Mouse (Mus musculus): ENCODE measurements at regions not wholly inside any gene's neighbourhood (a gene's known extent, or its start where the extent isn't known, plus 50 kb on each side); places are given as distances from the start of the nearest gene placed in this dataset.

- no peak for TF ChIP-seq CTCF (IDR thresholded peaks at IDR 0.05; ENCODE audit: low read depth)
- TF ChIP-seq EP300 (IDR thresholded peaks at IDR 0.05; ENCODE audit: low read depth), result no peak
Observed at GRCm38 (mm10) chr16:51906686-51907085, 124.3 kb upstream of the Cblb start.
